Mouse (Mus musculus) mouse trophoblast stem cell (cell line): Measurements from ENCODE around the gene Mug1.
"Not testable (repeated sequence)": the region's sequence is repeated elsewhere in the genome, so short reads cannot be mapped to it uniquely, and the experiment has no call there.

Source experiments
- in situ Hi-C, 2 experiments: fragments of 300-500 bp; cut with MseI, MboI; formaldehyde crosslinking; loops; 2 replicates in 1 of 2; 3 replicates in 1 of 2; pipeline ENCODE4 v1.15.1; 2025

Mug1 gene

GRCm38 (mm10) chr6:121838271-121838670 lies at the start of gene Mug1:
Gene Mug1 (plus strand): TSS chr6:121838541.
- in situ Hi-C loops = not testable (repeated sequence)

GRCm38 (mm10) chr6:121828034-121828433 lies 10.3 kb upstream of the Mug1 start:
- in situ Hi-C loops = no loop called here

GRCm38 (mm10) chr6:121836361-121836760 lies 2.0 kb upstream of the Mug1 start:
- in situ Hi-C loops = no loop called here

- in situ Hi-C loops = no loop called here
These were observed 10.0 kb downstream of the Mug1 start for GRCm38 (mm10) chr6:121848378-121848777.
